36 mouse cellular contexts compared by ENCODE assay signal in genomic region chr9:118491195-118491594, GRCm38 (mm10). TPM values are rescaled to one million over a fixed set of nuclear protein-coding genes. Genes with fewer than 3 reads are reported as not detected.
"Had no signal": no experiment of that assay in that cellular context is flagged by ENCODE, and none has a peak within 500 bp of the region (broad histone marks: within the 10 kb centered on the region; RNA-seq: fewer than 3 reads in every experiment).

No protein-coding gene starts in this region.

- H3K9ac ChIP-seq: heart, embryonic 12.5 days; heart, embryonic 13.5 days; heart, embryonic 15.5 days; hindbrain, embryonic 12.5 days; hindbrain, embryonic 13.5 days; hindbrain, embryonic 14.5 days; hindbrain, embryonic 15.5 days; intestine, embryonic 15.5 days; kidney, embryonic 15.5 days had no signal

- DNase-seq: heart, postnatal 10 days; heart, postnatal 14 days; heart, postnatal 36 days; heart, postnatal 4 days; kidney, adult 11 months; kidney, adult 18-20 months; kidney, adult 2 months; kidney, adult 8-10 months; kidney, adult 9 months; kidney, postnatal 10 days; kidney, postnatal 14 days; kidney, postnatal 25 days; kidney, postnatal 36 days; kidney, postnatal 4 days; layer of hippocampus, adult 9-11 months; layer of hippocampus, postnatal 36 days had no signal

- H3K4me3 ChIP-seq: heart, embryonic 10.5 days; heart, embryonic 12.5 days; heart, embryonic 13.5 days; heart, embryonic 15.5 days; hindbrain, embryonic 10.5 days; hindbrain, embryonic 12.5 days; hindbrain, embryonic 13.5 days; hindbrain, embryonic 15.5 days; intestine, embryonic 15.5 days; kidney, embryonic 15.5 days; layer of hippocampus, adult 2 months had no signal

- H3K9me3 ChIP-seq: heart, embryonic 10.5 days; heart, embryonic 15.5 days; hindbrain, embryonic 10.5 days; hindbrain, embryonic 12.5 days; hindbrain, embryonic 13.5 days; hindbrain, embryonic 15.5 days; intestine, embryonic 15.5 days; kidney, embryonic 15.5 days had no signal

- H3K36me3 ChIP-seq: heart, embryonic 10.5 days; heart, embryonic 12.5 days; heart, embryonic 13.5 days; heart, embryonic 15.5 days; hindbrain, embryonic 10.5 days; hindbrain, embryonic 12.5 days; hindbrain, embryonic 13.5 days; hindbrain, embryonic 15.5 days; intestine, embryonic 15.5 days; kidney, embryonic 15.5 days had no signal

- H3K27ac ChIP-seq: heart, embryonic 10.5 days; heart, embryonic 13.5 days; heart, embryonic 15.5 days; hindbrain, embryonic 10.5 days; hindbrain, embryonic 12.5 days; hindbrain, embryonic 13.5 days; hindbrain, embryonic 14.5 days; hindbrain, embryonic 15.5 days; hindbrain, postnatal 0 days; intestine, embryonic 15.5 days; kidney, embryonic 15.5 days; kidney, postnatal 0 days; layer of hippocampus, adult 2 months had no signal

RNA-seq across cellular contexts. Expression of gene Eomes, which starts 13.2 kb away (rescaled TPM):
- total RNA-seq: heart, postnatal 10 days; heart, postnatal 14 days; heart, postnatal 25 days; heart, postnatal 4 days had no signal
- polyA plus RNA-seq: heart, embryonic 13.5 days; heart, embryonic 14.5 days; heart, postnatal 0 days; hindbrain, embryonic 10.5 days; intestine, postnatal 0 days; kidney, embryonic 14.5 days; kidney, embryonic 15.5 days; kidney, embryonic 16.5 days; kidney, postnatal 0 days had no signal
